Mouse (Mus musculus): ENCODE measurements around the gene Nppb.

The Nppb gene

DNA sequence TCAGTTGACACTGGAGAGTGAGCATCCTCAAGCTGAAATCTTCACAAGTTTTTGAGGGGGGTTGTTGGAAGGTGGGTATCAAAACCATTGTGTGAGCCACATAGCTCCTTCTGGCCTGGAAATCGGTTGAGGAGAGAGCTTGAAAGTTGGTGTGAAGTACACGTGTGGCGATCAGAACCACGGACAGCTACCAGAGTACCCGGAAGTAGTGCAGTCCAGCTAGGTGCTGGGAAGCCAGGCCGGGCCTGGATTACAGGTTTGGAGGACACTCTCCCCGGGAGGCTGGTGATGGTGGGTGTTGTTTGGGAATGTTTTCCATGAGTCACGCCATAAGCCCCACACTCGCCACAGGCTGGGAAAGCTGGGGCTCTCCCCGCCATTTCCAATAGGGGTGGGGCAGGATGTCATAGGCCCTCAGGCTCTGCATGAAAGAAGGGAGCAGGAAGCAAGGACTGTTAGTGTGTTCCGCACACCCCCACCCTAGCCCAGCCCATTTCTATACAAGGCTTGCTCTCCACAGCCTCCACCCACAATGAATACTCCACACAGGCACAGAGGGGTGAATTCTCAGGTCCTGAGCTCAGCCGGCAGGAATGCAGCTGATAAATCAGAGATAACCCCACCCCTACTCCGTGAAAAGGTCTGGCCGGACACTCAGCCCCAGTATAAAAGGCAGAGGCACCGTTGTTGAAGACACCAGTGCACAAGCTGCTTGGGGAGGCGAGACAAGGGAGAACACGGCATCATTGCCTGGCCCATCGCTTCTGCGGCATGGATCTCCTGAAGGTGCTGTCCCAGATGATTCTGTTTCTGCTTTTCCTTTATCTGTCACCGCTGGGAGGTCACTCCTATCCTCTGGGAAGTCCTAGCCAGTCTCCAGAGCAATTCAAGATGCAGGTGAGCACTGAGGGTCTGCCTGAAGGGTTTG, at the start of gene Nppb:
TSS of gene Nppb (plus strand) at position 584 of the 928 bp plus-strand sequence.
- DNase-seq (ENCODE audit: low read depth, low spot score), result no peak

- no peak for DNase-seq (ENCODE audit: low read depth, low spot score)
These were observed 49.7 kb upstream of the Nppb start for GRCm38 (mm10) chr4:147935904-147936303.

GRCm38 (mm10) chr4:147936331-147936954, 49.1 kb upstream of the Nppb start, which contains the start of gene Plod1:
Gene Plod1 (minus strand): TSS chr4:147936767.
- DNase-seq (ENCODE audit: low read depth, low spot score), result peak; percentile 71

DNA sequence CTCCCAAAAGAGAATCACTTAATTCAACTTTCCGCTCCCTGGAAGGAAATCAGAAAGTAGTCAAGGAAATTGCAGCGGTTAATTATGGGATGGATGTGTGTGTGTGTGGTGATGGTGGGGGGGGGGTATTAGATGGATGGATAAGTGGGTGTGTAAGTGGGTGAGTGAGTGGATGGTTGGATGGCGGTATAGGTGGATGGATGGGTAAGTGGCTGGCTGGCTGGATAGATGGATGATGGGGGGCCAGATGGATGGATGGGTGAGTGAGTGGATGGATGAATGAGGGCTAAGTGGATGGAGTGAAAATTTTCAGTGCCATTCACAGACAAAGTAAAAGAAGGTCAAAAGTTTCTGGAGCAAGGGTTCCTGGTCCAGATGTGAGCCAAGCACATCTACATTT, 48.6 kb upstream of the Nppb start:
- DNase-seq (ENCODE audit: low read depth, low spot score), result no peak

GRCm38 (mm10) chr4:147937486-147937885, 48.1 kb upstream of the Nppb start:
- no peak for DNase-seq (ENCODE audit: low read depth, low spot score)

DNA sequence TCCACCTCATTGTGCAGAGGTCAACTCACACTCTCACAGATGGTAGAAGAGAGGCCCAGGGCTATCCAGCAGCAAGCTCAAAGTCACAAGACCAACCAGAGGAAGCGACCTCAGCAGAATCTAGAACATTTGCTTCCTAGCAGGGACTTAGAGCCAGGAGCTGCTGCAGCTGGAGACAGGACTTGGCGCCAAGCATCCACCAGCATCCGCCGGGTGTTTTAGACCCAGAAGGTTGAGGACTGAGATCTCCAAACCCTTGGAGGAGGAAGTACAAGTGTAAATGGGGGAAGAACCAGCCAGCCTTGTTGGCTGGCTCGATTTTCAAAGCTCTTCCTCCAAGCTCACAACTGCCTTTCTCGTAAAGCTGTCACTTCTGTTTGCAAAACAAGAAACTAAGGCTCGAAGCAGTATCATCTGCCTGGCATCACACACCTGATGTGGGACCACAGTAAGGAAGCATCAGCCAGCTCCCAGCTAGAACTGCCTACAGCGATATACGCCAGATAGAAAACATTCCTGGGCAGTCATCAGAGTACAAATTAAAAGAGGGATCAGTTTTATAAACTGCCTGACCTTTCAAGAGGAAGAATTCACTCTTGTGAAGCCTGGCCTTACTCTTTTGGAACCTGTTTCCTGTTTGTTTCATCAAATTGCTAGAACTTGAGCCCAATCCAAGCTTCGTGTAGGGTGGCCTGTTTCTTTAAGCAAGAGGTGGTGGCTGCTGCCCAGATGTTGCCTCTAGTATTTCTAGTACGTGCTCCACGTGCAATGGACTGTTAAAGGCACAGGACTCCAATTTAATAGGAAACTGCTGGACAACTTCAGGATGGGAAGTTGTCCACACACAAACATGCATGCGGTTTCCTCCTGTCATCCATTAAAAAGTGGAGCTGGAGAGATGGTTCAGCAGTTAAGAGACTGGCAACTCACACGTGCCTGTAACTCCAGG, 47.2 kb upstream of the Nppb start:
- peak; percentile 39 for DNase-seq (ENCODE audit: low read depth, low spot score)

GRCm38 (mm10) chr4:147940111-147940510, 45.5 kb upstream of the Nppb start:
- DNase-seq (ENCODE audit: low read depth, low spot score), result peak; percentile 84

DNA sequence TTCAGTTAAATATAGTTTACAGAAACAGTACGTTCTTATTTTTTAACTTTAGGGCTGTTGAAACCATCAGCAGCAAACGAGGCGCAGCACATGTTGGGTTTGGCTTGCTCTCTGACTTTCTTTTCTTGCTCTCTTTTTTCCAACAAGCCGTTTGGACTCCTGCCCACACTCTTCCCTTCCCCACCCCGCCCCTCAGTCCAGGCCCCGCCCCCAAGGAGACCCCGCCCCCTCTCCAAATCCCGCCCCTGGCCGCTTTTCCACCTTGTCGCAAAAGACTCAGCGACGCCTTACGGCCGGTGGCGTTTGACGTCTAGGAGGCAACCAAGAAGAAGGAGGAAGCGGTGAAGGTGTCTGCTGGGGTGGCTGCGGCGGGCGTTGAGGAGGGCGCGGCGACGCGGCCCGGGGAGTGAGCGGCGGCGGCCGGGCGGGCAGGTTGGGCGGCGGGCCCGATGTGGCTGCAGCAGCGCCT, 45.0 kb upstream of the Nppb start, which contains the start of gene 2510039O18Rik:
TSS of gene 2510039O18Rik (plus strand) at position 320 of the 469 bp plus-strand sequence.
- DNase-seq (ENCODE audit: low read depth, low spot score), result peak; percentile 96

DNA sequence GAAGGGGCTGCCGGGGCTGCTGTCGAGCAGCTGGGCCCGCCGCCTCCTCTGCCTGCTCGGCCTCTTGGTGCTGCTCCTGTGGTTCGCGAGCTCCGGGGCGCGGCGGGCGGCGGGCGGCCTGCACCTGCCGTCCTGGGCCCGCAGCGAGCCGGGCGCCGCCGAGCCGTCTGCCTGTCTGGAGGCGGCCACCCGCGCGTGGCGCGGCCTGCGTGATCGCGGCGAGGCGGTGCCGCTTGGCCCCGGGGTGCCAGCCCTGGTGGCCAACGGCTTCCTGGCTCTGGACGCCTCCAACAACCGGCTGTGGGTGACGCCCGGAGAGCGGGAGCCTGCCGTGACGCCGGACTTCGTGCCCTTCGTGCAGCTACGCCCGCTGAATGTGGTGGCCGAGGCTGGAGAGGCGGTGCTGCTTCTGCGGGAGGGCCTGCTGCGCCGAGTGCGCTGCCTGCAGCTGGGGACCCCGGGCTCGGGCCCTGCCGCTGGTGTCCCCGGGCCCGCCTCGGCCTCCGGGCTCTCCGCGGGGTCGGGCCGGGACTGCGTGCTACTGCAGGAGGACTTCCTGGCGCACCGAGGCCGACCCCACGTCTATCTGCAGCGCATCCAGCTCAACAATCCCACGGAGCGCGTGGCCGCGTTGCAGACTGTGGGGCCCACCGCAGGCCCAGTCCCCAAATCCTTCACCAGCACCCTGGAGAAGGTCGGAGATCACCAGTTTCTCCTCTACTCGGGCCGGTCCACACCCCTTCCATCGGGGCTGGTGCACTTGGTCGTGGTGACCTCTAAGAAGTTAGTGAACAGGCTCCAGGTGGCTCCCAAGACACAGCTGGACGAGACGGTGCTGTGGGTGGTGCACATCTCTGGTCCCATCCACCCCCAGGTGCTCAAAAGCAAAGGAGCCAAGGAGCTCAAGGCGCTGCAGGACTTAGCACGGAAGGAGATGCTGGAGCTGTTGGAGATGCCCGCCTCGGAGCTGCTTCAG, 44.3 kb upstream of the Nppb start:
- DNase-seq (ENCODE audit: low read depth, low spot score), result no peak

GRCm38 (mm10) chr4:147943005-147943404, 42.6 kb upstream of the Nppb start:
- DNase-seq (ENCODE audit: low read depth, low spot score), result no peak

DNA sequence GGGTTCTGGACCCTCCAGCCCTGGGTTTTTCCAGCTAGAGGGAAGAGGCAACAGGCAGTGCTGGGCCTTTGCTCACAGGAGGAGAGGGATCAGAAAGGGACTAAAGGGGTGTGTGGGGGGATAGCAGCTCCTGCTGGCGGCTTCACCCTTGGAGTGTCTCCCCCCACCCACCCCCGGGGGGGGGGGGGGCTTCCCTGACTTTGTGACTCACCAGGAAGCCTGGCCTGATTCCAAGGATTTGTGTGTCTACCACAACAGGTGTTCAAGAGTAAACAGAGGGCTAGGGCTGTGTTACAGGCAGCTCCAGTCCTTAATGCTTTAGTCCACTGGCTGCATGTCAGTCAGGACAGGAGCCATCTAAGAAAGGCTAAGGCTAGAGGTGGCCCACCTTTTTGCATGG, 38.1 kb upstream of the Nppb start:
- DNase-seq (ENCODE audit: low read depth, low spot score), result no peak

- peak; percentile 74 for DNase-seq (ENCODE audit: low read depth, low spot score)
These were observed 32.0 kb upstream of the Nppb start for GRCm38 (mm10) chr4:147953590-147953989.

DNA sequence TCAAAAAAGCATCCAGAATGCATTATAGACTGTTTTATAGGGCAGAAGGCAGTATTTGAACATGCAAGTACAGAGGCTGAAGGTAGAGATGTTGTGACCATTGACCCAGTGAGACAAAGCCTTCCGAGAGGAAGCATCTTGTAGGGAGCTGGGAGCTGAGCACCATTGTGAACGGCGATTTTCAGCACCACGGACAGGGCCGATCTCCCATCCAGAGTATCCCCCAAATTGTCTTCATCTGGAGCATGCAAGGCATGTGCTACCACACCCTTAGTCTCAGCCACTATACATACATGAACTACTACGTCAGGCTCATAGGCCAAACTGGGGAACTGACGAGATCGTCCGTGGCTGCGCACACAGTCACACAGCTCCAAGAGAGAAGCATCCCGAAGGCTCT, 28.4 kb upstream of the Nppb start:
- DNase-seq (ENCODE audit: low read depth, low spot score), result no peak

GRCm38 (mm10) chr4:147959881-147960831, 25.4 kb upstream of the Nppb start:
- peak; percentile 88 for DNase-seq (ENCODE audit: low read depth, low spot score)

GRCm38 (mm10) chr4:147962781-147963180, 22.8 kb upstream of the Nppb start:
- DNase-seq (ENCODE audit: low read depth, low spot score), result peak; percentile 54

DNA sequence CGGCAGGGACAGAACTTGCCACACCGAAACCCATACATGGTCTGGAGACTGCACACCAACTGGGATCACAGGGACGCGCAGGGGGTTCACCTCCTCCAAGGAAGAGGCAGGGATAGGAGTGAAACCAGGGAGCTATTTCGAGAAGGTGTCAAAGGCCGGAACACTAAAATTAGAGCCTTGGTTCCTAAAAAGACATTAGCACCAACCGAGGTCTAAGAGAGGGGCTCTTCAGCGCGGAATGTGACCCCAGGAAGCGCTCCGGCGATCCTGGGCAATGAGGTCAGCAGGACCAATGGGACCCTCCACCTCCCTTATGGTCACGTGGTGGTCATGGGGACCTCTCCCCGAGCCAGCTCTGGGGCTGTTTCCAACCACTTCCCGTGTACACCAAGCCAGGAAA, 22.0 kb upstream of the Nppb start:
- no peak for DNase-seq (ENCODE audit: low read depth, low spot score)

- DNase-seq (ENCODE audit: low read depth, low spot score), result no peak
These were observed 19.9 kb upstream of the Nppb start for GRCm38 (mm10) chr4:147965712-147966111.

GRCm38 (mm10) chr4:147968816-147969215, 16.8 kb upstream of the Nppb start:
- no peak for DNase-seq (ENCODE audit: low read depth, low spot score)

DNA sequence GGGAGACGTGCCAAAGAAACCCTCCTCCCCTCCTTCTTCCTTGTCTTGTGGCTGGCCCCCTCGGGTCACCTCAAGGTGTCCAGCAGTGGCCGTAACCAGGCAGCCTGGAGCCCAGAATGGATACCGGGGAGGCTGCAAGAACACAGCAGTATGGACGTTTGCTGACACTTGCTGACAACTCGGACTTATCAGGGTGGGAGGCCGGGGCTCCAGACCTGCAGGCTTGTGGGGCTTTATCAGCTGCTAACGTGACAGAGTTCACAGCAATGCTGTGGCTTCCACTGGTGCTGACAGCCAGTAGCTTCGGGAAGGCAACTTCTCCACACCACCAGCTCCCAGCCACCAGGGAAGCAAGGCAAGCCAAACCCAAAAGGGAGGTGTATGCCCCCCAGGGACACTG, 16.3 kb upstream of the Nppb start:
- no peak for DNase-seq (ENCODE audit: low read depth, low spot score)
